25 mouse cellular contexts compared by ENCODE assay signal in the genomic region with DNA sequence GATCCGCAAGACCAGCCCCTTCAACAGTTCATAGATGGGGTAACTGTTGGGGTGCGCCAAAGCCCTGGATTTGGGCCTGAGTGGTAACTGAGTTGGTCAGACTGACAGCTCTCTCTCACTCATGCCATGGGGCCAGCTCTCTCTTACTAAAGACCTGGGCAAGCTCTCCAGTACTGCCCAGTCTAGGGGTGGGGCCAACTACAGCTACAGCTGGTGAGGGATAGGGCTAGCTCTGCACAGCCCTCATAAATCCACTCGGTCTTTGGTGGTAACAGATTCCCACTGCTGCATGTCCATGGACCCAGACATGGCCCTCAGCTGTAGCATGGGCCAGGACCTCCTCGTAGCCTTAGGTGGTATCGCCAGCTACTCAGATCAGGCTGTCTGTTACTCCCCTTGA. TPM values are rescaled to one million over a fixed set of nuclear protein-coding genes. Genes with fewer than 3 reads are reported as not detected.
DNase-seq lines count a peak whose midpoint lies in the region; ATAC-seq and TF ChIP-seq lines count a peak whose summit lies in the region.
"Had no signal": no experiment of that assay in that cellular context is flagged by ENCODE, and none has a peak within 500 bp of the region (broad histone marks: within the 10 kb centered on the region; RNA-seq: fewer than 3 reads in every experiment).

No protein-coding gene starts in this region.

- TF ChIP-seq CTCF in liver, embryonic 14.5 days (IDR thresholded peaks at IDR 0.05; ENCODE audit: low read depth) = no peak
- no peak for TF ChIP-seq CTCF in stomach, postnatal 0 days (IDR thresholded peaks at IDR 0.05; ENCODE audit: low read depth)

- H3K36me3 ChIP-seq in hindbrain, embryonic 13.5 days = peaks cover 77% of the 10 kb centered on the region
- peaks cover 9% of the 10 kb centered on the region for H3K36me3 ChIP-seq in hindbrain, embryonic 11.5 days (ENCODE audit: control insufficient read depth, insufficient read depth, low read length)
- peaks cover 54% of the 10 kb centered on the region for H3K36me3 ChIP-seq in liver, embryonic 14.5 days (replicated peaks; ENCODE audit: control insufficient read depth, insufficient read depth, low read depth)
- peaks cover 42% of the 10 kb centered on the region for H3K36me3 ChIP-seq in stomach, embryonic 14.5 days (ENCODE audit: control insufficient read depth, insufficient read depth, low read length)
- peaks cover 16% of the 10 kb centered on the region for H3K36me3 ChIP-seq in stomach, postnatal 0 days (ENCODE audit: control insufficient read depth, insufficient read depth, low read length)

- H3K9ac ChIP-seq in hindbrain, embryonic 13.5 days = no peak overlapping the region
- no peak overlapping the region for H3K9ac ChIP-seq in hindbrain, embryonic 11.5 days (ENCODE audit: low read depth, low read length)
- no peak overlapping the region for H3K9ac ChIP-seq in liver, embryonic 14.5 days (replicated peaks)
- no peak overlapping the region for H3K9ac ChIP-seq in stomach, embryonic 14.5 days (replicated peaks; ENCODE audit: low read depth, low read length)
- H3K9ac ChIP-seq in stomach, postnatal 0 days (ENCODE audit: low read length) = no peak overlapping the region
- H3K9ac ChIP-seq: embryonic facial prominence, embryonic 12.5 days; embryonic facial prominence, embryonic 15.5 days; forebrain, embryonic 12.5 days; forebrain, embryonic 15.5 days; hindbrain, embryonic 14.5 days had no signal

- H3K4me2 ChIP-seq in hindbrain, embryonic 13.5 days = no peak overlapping the region
- H3K4me2 ChIP-seq in hindbrain, embryonic 11.5 days (replicated peaks; ENCODE audit: low read depth, low read length) = no peak overlapping the region
- H3K4me2 ChIP-seq in liver, embryonic 14.5 days (ENCODE audit: low read depth) = no peak overlapping the region
- H3K4me2 ChIP-seq in stomach, embryonic 14.5 days (replicated peaks; ENCODE audit: low read depth, low read length) = no peak overlapping the region
- no peak overlapping the region for H3K4me2 ChIP-seq in stomach, postnatal 0 days (replicated peaks; ENCODE audit: low read depth)
- H3K4me2 ChIP-seq: embryonic facial prominence, embryonic 12.5 days; embryonic facial prominence, embryonic 15.5 days; forebrain, embryonic 12.5 days; forebrain, embryonic 15.5 days; hindbrain, embryonic 14.5 days had no signal

- no peaks in the 10 kb centered on the region for H3K4me1 ChIP-seq in hindbrain, embryonic 13.5 days (replicated peaks)
- H3K4me1 ChIP-seq in hindbrain, embryonic 11.5 days (replicated peaks; ENCODE audit: control insufficient read depth, insufficient read depth, low read length) = no peaks in the 10 kb centered on the region
- H3K4me1 ChIP-seq in liver, embryonic 14.5 days (replicated peaks; ENCODE audit: control insufficient read depth in 2 of 2, insufficient read depth in 2 of 2, low read length in 1 of 2) = no peaks in the 10 kb centered on the region
- H3K4me1 ChIP-seq in stomach, embryonic 14.5 days (ENCODE audit: control insufficient read depth, insufficient read depth, low read length) = no peaks in the 10 kb centered on the region
- no peaks in the 10 kb centered on the region for H3K4me1 ChIP-seq in stomach, postnatal 0 days (replicated peaks; ENCODE audit: control insufficient read depth, insufficient read depth)
- H3K4me1 ChIP-seq: embryonic facial prominence, embryonic 12.5 days; embryonic facial prominence, embryonic 15.5 days; forebrain, embryonic 12.5 days; forebrain, embryonic 15.5 days; heart, embryonic 10.5 days had no signal

- peak; percentile 28; the same call in 1 of the 2 replicates for ATAC-seq in hindbrain, embryonic 13.5 days (ENCODE audit: low FRiP score)
- no peak for ATAC-seq in hindbrain, embryonic 11.5 days (ENCODE audit: low FRiP score)
- ATAC-seq in liver, embryonic 14.5 days (ENCODE audit: insufficient read depth) = 0 out of 2 replicates have a peak, but pooled peaks have one; percentile 6
- ATAC-seq in stomach, embryonic 14.5 days (ENCODE audit: insufficient number of reproducible peaks, insufficient read depth, low FRiP score, low read depth) = peak; percentile 58; the same call in 1 of the 2 replicates
- no peak for ATAC-seq in stomach, postnatal 0 days (ENCODE audit: low FRiP score, low TSS enrichment)
- ATAC-seq: activated CD4-positive, CD25-positive, alpha-beta regulatory T cell, adult 4 months; forebrain, embryonic 15.5 days; hindbrain, postnatal 0 days; inflammation-experienced regulatory T-cells, adult 6 months had no signal

- 96% methylated on average over 5 of the region's 5 CpGs for WGBS in hindbrain, embryonic 13.5 days
- 91% methylated on average over 5 of the region's 5 CpGs for whole genome bisulfite sequencing in hindbrain, embryonic 11.5 days
- 89% methylated on average over 5 of the region's 5 CpGs for WGBS in liver, embryonic 14.5 days (ENCODE audit: insufficient replicate concordance)
- 90% methylated on average over 5 of the region's 5 CpGs for WGBS in stomach, embryonic 14.5 days
- WGBS in stomach, postnatal 0 days = 95% methylated on average over 5 of the region's 5 CpGs

- DNase-seq in adrenal gland, adult 2 months = peak; percentile 41
- no peak for DNase-seq in adrenal gland, adult 8-10 months
- DNase-seq in hindbrain, embryonic 11.5 days (ENCODE audit: low spot score) = no peak
- DNase-seq in liver, embryonic 14.5 days (ENCODE audit: low read depth in 3 of 3, low spot score in 3 of 3) = no peak
- DNase-seq in liver = no peak
- no peak for DNase-seq in stomach, postnatal 0 days (ENCODE audit: low spot score)
- DNase-seq: adrenal gland, postnatal 14 days; cerebellum, adult 11 months; cerebellum, adult 2 months; cerebellum, adult 9-11 months; cerebellum, postnatal 25 days; gastrocnemius, postnatal 25 days; heart, adult 18-20 months had no signal

- H3K9me3 ChIP-seq in hindbrain, embryonic 13.5 days = no peaks in the 10 kb centered on the region
- H3K9me3 ChIP-seq in hindbrain, embryonic 11.5 days (ENCODE audit: control insufficient read depth, low read length) = no peaks in the 10 kb centered on the region
- H3K9me3 ChIP-seq in liver, embryonic 14.5 days (ENCODE audit: control insufficient read depth, low read length) = no peaks in the 10 kb centered on the region
- no peaks in the 10 kb centered on the region for H3K9me3 ChIP-seq in stomach, embryonic 14.5 days (ENCODE audit: control insufficient read depth, low read depth, low read length)
- no peaks in the 10 kb centered on the region for H3K9me3 ChIP-seq in stomach, postnatal 0 days (ENCODE audit: control insufficient read depth, low read length)
- H3K9me3 ChIP-seq: embryonic facial prominence, embryonic 12.5 days; embryonic facial prominence, embryonic 15.5 days; forebrain, embryonic 12.5 days; forebrain, embryonic 15.5 days; heart, embryonic 10.5 days had no signal

- TF ChIP-seq EP300 in liver, embryonic 14.5 days (IDR thresholded peaks at IDR 0.05; ENCODE audit: low read depth) = no peak
- no peak for TF ChIP-seq EP300 in stomach, postnatal 0 days (optimal IDR thresholded peaks at IDR 0.05)

- no peaks in the 10 kb centered on the region for H3K27me3 ChIP-seq in hindbrain, embryonic 13.5 days
- no peaks in the 10 kb centered on the region for H3K27me3 ChIP-seq in hindbrain, embryonic 11.5 days (ENCODE audit: control insufficient read depth, insufficient read depth, low read length)
- H3K27me3 ChIP-seq in liver, embryonic 14.5 days (ENCODE audit: control insufficient read depth, insufficient read depth, low read length) = no peaks in the 10 kb centered on the region
- no peaks in the 10 kb centered on the region for H3K27me3 ChIP-seq in stomach, embryonic 14.5 days (ENCODE audit: control insufficient read depth, insufficient read depth, low read length)
- no peaks in the 10 kb centered on the region for H3K27me3 ChIP-seq in stomach, postnatal 0 days (ENCODE audit: control insufficient read depth, insufficient read depth, low read length)
- H3K27me3 ChIP-seq: embryonic facial prominence, embryonic 12.5 days; embryonic facial prominence, embryonic 15.5 days; forebrain, embryonic 12.5 days; forebrain, embryonic 15.5 days had no signal

- H3K27ac ChIP-seq in hindbrain, embryonic 13.5 days = no peak overlapping the region
- no peak overlapping the region for H3K27ac ChIP-seq in hindbrain, embryonic 11.5 days (ENCODE audit: low read depth, low read length)
- H3K27ac ChIP-seq in liver, embryonic 14.5 days = no peak overlapping the region
- no peak overlapping the region for H3K27ac ChIP-seq in stomach, embryonic 14.5 days (ENCODE audit: low read length)
- H3K27ac ChIP-seq in stomach, postnatal 0 days (replicated peaks) = no peak overlapping the region
- H3K27ac ChIP-seq: embryonic facial prominence, embryonic 12.5 days; embryonic facial prominence, embryonic 15.5 days; forebrain, embryonic 12.5 days; forebrain, embryonic 15.5 days; heart, embryonic 10.5 days; hindbrain, embryonic 14.5 days; hindbrain, postnatal 0 days had no signal

- no peak overlapping the region for H3K4me3 ChIP-seq in hindbrain, embryonic 13.5 days
- H3K4me3 ChIP-seq in hindbrain, embryonic 11.5 days (ENCODE audit: low read depth, low read length) = no peak overlapping the region
- no peak overlapping the region for H3K4me3 ChIP-seq in liver, embryonic 14.5 days (ENCODE audit: insufficient read depth in 1 of 2, low read depth in 2 of 2, low read length in 2 of 2)
- no peak overlapping the region for H3K4me3 ChIP-seq in stomach, embryonic 14.5 days (ENCODE audit: low read depth, low read length)
- H3K4me3 ChIP-seq in stomach, postnatal 0 days (ENCODE audit: low read depth, low read length) = no peak overlapping the region
- H3K4me3 ChIP-seq: embryonic facial prominence, embryonic 12.5 days; embryonic facial prominence, embryonic 15.5 days; erythroblast, embryonic 14.5 days; forebrain, embryonic 12.5 days; forebrain, embryonic 15.5 days; heart, embryonic 10.5 days had no signal

RNA-seq across cellular contexts. Expression of a gene that starts 41.4 kb away (rescaled TPM):
- total RNA-seq in adrenal gland, adult 2 months (2021) = 10 to 100 TPM; 45.0 to 50.8 TPM
- polyA plus RNA-seq in adrenal gland, adult 2 months (2012; rRNA removed) = 11.3 and 12.9 TPM in 2 replicates
- 10 to 100 TPM; 67.5 to 85.6 (median 76.3) TPM for total RNA-seq in adrenal gland, adult 8-10 months (2022)
- 46.7 and 47.8 TPM in 2 replicates for polyA plus RNA-seq in hindbrain, embryonic 13.5 days (2015; fragmentation: Nextera tagmentation; extraction: Ambion mirVana)
- 28.0 and 43.5 TPM in 2 replicates for polyA plus RNA-seq in hindbrain, embryonic 11.5 days (2014; fragmentation: Nextera tagmentation; extraction: Ambion mirVana)
- polyA plus RNA-seq in liver, embryonic 14.5 days (2012; rRNA removed) = 5.2 and 8.5 TPM in 2 replicates
- polyA plus RNA-seq in liver, embryonic 14.5 days (2014; fragmentation: Nextera tagmentation; extraction: Ambion mirVana) = 12.1 and 15.2 TPM in 2 replicates
- 31.1 and 35.0 TPM in 2 replicates for polyA plus RNA-seq in stomach, embryonic 14.5 days (2014; fragmentation: Nextera tagmentation; extraction: Ambion mirVana)
- polyA plus RNA-seq in stomach, postnatal 0 days (2015; fragmentation: Nextera tagmentation; extraction: Ambion mirVana) = 10.9 and 11.9 TPM in 2 replicates

Comparison
In these comparisons a context has a peak if more than half of its experiments do, and no peak if none do; other contexts are left out.
1. ATAC-seq: peak in hindbrain, embryonic 13.5 days (single experiment), liver, embryonic 14.5 days (single experiment) and stomach, embryonic 14.5 days (single experiment); none in hindbrain, embryonic 11.5 days (single experiment) and stomach, postnatal 0 days (single experiment).